Mouse (Mus musculus): Measurements from ENCODE around the gene Sirt1. TPM values are rescaled to one million over a fixed set of nuclear protein-coding genes. Genes with fewer than 3 reads are reported as not detected.
A peak's percentile ranks its signal among the peaks of the same experiment; 100 is the strongest.
"Not testable (repeated sequence)": the region's sequence is repeated elsewhere in the genome, so short reads cannot be mapped to it uniquely, and the experiment has no call there.

Sirt1 gene
- polyA plus RNA-seq, 1 experiment from 2014 or later, result 4.5 TPM

GRCm38 (mm10) chr10:63402731-63403504 is 21.4 kb upstream of the Sirt1 start:
- Histone ChIP-seq H3K9ac (ENCODE audit: low read length) (no peak overlapping the region), H3K27me3 (ENCODE audit: control insufficient read depth, insufficient read depth, low read length) (no peaks in the 10 kb centered on the region), H3K36me3 (ENCODE audit: control insufficient read depth, insufficient read depth, low read length) (no peaks in the 10 kb centered on the region), H3K4me1 (ENCODE audit: control insufficient read depth, insufficient read depth, low read length) (no peaks in the 10 kb centered on the region), H3K27ac (ENCODE audit: low read length) (no peak overlapping the region), H3K4me3 (replicated peaks; ENCODE audit: low read length) (no peak overlapping the region), H3K4me2 (ENCODE audit: low read depth, low read length) (no peak overlapping the region), H3K9me3 (replicated peaks; ENCODE audit: control insufficient read depth, low read length) (no peaks in the 10 kb centered on the region)
- ATAC-seq (ENCODE audit: insufficient read depth, low FRiP score), result no peak
- WGBS, result 77% methylated on average over 5 of the region's 5 CpGs

GRCm38 (mm10) chr10:63396963-63397362 is 15.5 kb upstream of the Sirt1 start:
- no peaks in the 10 kb centered on the region for H3K4me1 ChIP-seq (ENCODE audit: control insufficient read depth, insufficient read depth, low read length)
- H3K9ac ChIP-seq (ENCODE audit: low read length), result no peak overlapping the region
- WGBS, result 89% methylated on average over 10 of the region's 10 CpGs
- no peaks in the 10 kb centered on the region for H3K9me3 ChIP-seq (replicated peaks; ENCODE audit: control insufficient read depth, low read length)
- H3K36me3 ChIP-seq (ENCODE audit: control insufficient read depth, insufficient read depth, low read length), result no peaks in the 10 kb centered on the region
- H3K27me3 ChIP-seq (ENCODE audit: control insufficient read depth, insufficient read depth, low read length), result no peaks in the 10 kb centered on the region
- no peak overlapping the region for H3K27ac ChIP-seq (ENCODE audit: low read length)
- ATAC-seq (ENCODE audit: insufficient read depth, low FRiP score), result no peak
- no peak overlapping the region for H3K4me3 ChIP-seq (replicated peaks; ENCODE audit: low read length)
- no peak overlapping the region for H3K4me2 ChIP-seq (ENCODE audit: low read depth, low read length)

DNA sequence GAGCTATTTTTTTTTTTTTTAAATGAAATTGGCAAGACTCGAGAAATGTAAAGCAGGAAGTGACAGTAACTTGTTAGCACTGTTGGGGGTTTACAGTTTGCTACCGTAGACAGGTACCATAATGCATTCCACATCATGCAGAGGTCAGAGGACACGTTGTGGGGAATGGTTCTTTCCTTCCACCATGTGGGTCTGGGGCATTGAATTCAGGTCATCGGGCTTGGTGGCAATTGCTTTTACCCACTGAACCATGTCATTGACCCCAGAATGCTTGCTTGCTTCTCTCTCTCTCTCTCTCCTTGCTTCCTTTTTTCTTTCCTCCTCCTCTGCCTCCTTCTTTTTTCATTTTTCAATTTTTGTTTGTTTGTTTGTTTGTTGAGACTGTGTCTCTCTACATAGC is 7.4 kb upstream of the Sirt1 start:
- Histone ChIP-seq H3K36me3 (ENCODE audit: control insufficient read depth, insufficient read depth, low read length) (no peaks in the 10 kb centered on the region), H3K4me3 (replicated peaks; ENCODE audit: low read length) (no peak overlapping the region), H3K9ac (ENCODE audit: low read length) (no peak overlapping the region), H3K9me3 (replicated peaks; ENCODE audit: control insufficient read depth, low read length) (no peaks in the 10 kb centered on the region), H3K4me2 (ENCODE audit: low read depth, low read length) (no peak overlapping the region), H3K27me3 (ENCODE audit: control insufficient read depth, insufficient read depth, low read length) (no peaks in the 10 kb centered on the region), H3K4me1 (ENCODE audit: control insufficient read depth, insufficient read depth, low read length) (no peaks in the 10 kb centered on the region), H3K27ac (ENCODE audit: low read length) (no peak overlapping the region)
- ATAC-seq (ENCODE audit: insufficient read depth, low FRiP score), result no peak
- WGBS, result 56% methylated on average over 4 of the region's 4 CpGs

GRCm38 (mm10) chr10:63386991-63387390 is 5.5 kb upstream of the Sirt1 start:
- Histone ChIP-seq H3K4me3 (replicated peaks; ENCODE audit: low read length) (peak overlapping the region; percentile 69), H3K4me2 (ENCODE audit: low read depth, low read length) (peak overlapping the region; percentile 77), H3K36me3 (ENCODE audit: control insufficient read depth, insufficient read depth, low read length) (no peaks in the 10 kb centered on the region), H3K9me3 (replicated peaks; ENCODE audit: control insufficient read depth, low read length) (no peaks in the 10 kb centered on the region), H3K27ac (ENCODE audit: low read length) (no peak overlapping the region), H3K4me1 (ENCODE audit: control insufficient read depth, insufficient read depth, low read length) (0 out of 2 replicates have a peak, but pooled peaks cover under 1% of the 10 kb centered on the region), H3K27me3 (ENCODE audit: control insufficient read depth, insufficient read depth, low read length) (no peaks in the 10 kb centered on the region), H3K9ac (ENCODE audit: low read length) (peak overlapping the region; percentile 79)
- WGBS, result 3% methylated on average over 10 of the region's 10 CpGs
- ATAC-seq (ENCODE audit: insufficient read depth, low FRiP score), result no peak

DNA sequence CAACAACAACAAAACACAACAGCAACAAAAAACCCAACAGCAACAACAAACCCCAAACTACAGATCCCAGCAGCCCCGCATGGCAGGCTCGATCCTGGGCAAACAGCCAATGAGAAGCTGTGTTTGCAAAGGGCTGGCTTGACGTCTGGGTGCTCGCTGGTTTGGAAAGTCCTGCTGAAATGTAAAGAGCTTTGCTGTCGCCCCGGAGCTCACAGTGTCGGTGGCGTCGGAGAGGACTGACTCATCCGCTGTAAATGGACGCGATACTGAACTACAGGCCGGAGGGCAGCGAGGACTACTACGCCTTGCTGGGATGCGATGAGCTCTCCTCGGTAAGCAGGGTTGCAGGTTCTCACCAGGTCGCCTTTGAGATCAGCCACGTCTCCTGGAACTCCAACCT is 4.9 kb upstream of the Sirt1 start:
- no peaks in the 10 kb centered on the region for H3K36me3 ChIP-seq (ENCODE audit: control insufficient read depth, insufficient read depth, low read length)
- ATAC-seq (ENCODE audit: insufficient read depth, low FRiP score), result peak; percentile 75
- H3K9ac ChIP-seq (ENCODE audit: low read length), result peak overlapping the region; percentile 79
- H3K4me1 ChIP-seq (ENCODE audit: control insufficient read depth, insufficient read depth, low read length), result 0 out of 2 replicates have a peak, but pooled peaks cover 5% of the 10 kb centered on the region
- H3K9me3 ChIP-seq (replicated peaks; ENCODE audit: control insufficient read depth, low read length), result no peaks in the 10 kb centered on the region
- H3K27ac ChIP-seq (ENCODE audit: low read length), result peak overlapping the region; percentile 64
- 0% methylated on average over 19 of the region's 19 CpGs for WGBS
- H3K27me3 ChIP-seq (ENCODE audit: control insufficient read depth, insufficient read depth, low read length), result no peaks in the 10 kb centered on the region
- H3K4me2 ChIP-seq (ENCODE audit: low read depth, low read length), result peak overlapping the region; percentile 77
- peak overlapping the region; percentile 69 for H3K4me3 ChIP-seq (replicated peaks; ENCODE audit: low read length)

DNA sequence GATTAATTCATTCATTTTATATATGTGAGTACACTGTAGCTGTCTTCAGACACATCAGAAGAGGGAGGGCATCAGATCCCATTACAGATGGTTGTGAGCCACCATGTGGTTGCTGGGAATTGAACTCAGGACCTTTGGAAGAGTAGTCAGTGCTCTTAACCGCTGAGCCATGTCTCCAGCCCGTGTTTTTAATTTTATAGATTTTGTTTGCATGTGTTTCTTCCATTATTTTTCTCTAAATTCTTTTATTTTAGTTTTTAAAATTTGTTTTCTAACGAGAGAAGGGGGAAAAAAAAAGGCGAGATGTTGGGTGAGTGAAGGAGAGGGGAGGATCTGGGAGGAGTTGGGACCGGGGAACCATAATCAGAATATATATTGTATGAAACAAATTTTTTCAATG is 4.4 kb upstream of the Sirt1 start:
- not testable (repeated sequence) for H3K9ac ChIP-seq (ENCODE audit: low read length); H3K36me3 ChIP-seq (ENCODE audit: control insufficient read depth, insufficient read depth, low read length); H3K9me3 ChIP-seq (replicated peaks; ENCODE audit: control insufficient read depth, low read length); H3K4me1 ChIP-seq (ENCODE audit: control insufficient read depth, insufficient read depth, low read length); ATAC-seq (ENCODE audit: insufficient read depth, low FRiP score); H3K27ac ChIP-seq (ENCODE audit: low read length); H3K27me3 ChIP-seq (ENCODE audit: control insufficient read depth, insufficient read depth, low read length)
- Histone ChIP-seq H3K4me2 (ENCODE audit: low read depth, low read length) (peak overlapping the region; percentile 77), H3K4me3 (replicated peaks; ENCODE audit: low read length) (peak overlapping the region; percentile 69)
- 27% methylated on average over 5 of the region's 5 CpGs for WGBS

- no peaks in the 10 kb centered on the region for H3K36me3 ChIP-seq (ENCODE audit: control insufficient read depth, insufficient read depth, low read length)
- H3K4me2 ChIP-seq (ENCODE audit: low read depth, low read length), result peak within 1 kb of the TSS; percentile 93
- H3K9me3 ChIP-seq (replicated peaks; ENCODE audit: control insufficient read depth, low read length), result no peaks in the 10 kb centered on the region
- H3K9ac ChIP-seq (ENCODE audit: low read length), result peak within 1 kb of the TSS; percentile 82
- 0 out of 2 replicates have a peak, but pooled peaks cover 5% of the 10 kb centered on the region for H3K4me1 ChIP-seq (ENCODE audit: control insufficient read depth, insufficient read depth, low read length)
- under 1% methylated on average over 28 of the region's 28 CpGs for WGBS
- peak within 1 kb of the TSS; percentile 66 for H3K4me3 ChIP-seq (replicated peaks; ENCODE audit: low read length)
- ATAC-seq (ENCODE audit: insufficient read depth, low FRiP score), result peak; percentile 92
- H3K27ac ChIP-seq (ENCODE audit: low read length), result peak within 1 kb of the TSS; percentile 51
- H3K27me3 ChIP-seq (ENCODE audit: control insufficient read depth, insufficient read depth, low read length), result no peaks in the 10 kb centered on the region
Observed at GRCm38 (mm10) chr10:63382372-63383279, 1.1 kb upstream of the Sirt1 start, which contains the start of gene Dnajc12. Dnajc12 (plus strand) TSS chr10:63382443.

GRCm38 (mm10) chr10:63378948-63379680 is 2.4 kb downstream of the Sirt1 start:
- no peak for ATAC-seq (ENCODE audit: insufficient read depth, low FRiP score)
- Histone ChIP-seq H3K9ac (ENCODE audit: low read length) (no peak overlapping the region), H3K4me2 (ENCODE audit: low read depth, low read length) (no peak overlapping the region), H3K36me3 (ENCODE audit: control insufficient read depth, insufficient read depth, low read length) (no peaks in the 10 kb centered on the region), H3K4me1 (ENCODE audit: control insufficient read depth, insufficient read depth, low read length) (0 out of 2 replicates have a peak, but pooled peaks cover 5% of the 10 kb centered on the region), H3K27me3 (ENCODE audit: control insufficient read depth, insufficient read depth, low read length) (no peaks in the 10 kb centered on the region), H3K27ac (ENCODE audit: low read length) (no peak overlapping the region), H3K9me3 (replicated peaks; ENCODE audit: control insufficient read depth, low read length) (no peaks in the 10 kb centered on the region), H3K4me3 (replicated peaks; ENCODE audit: low read length) (no peak overlapping the region)
- WGBS, result 68% methylated on average over 6 of the region's 6 CpGs

Data from stomach, embryonic 16.5 days (tissue).